Mouse (Mus musculus) limb, embryonic 12.5 days (tissue): ENCODE measurements at regions not wholly inside any gene's neighbourhood (a gene's known extent, or its start where the extent isn't known, plus 50 kb on each side); places are given as distances from the start of the nearest gene placed in this dataset.

ENCODE experiments used
- ATAC-seq: fragments of 200-750 bp; cut with Nextera tagmentation; 2 replicates; pipeline ENCODE4 v1.8.0; 2017; ENCODE audit warnings: low read depth, moderate TSS enrichment; ENCODE audit not compliant: insufficient number of reproducible peaks, insufficient read depth, low FRiP score, low TSS enrichment
- H3K27ac ChIP-seq: fragments of 300-500 bp; sonication (generic); 2 replicates; pipeline ENCODE4 v1.5.1; 2016; ENCODE audit warnings: mild to moderate bottlenecking, moderate library complexity
- H3K27me3 ChIP-seq: fragments of 300-500 bp; sonication (generic); 2 replicates; pipeline ENCODE4 v1.6.1; 2016; ENCODE audit warnings: mild to moderate bottlenecking, moderate library complexity
- H3K36me3 ChIP-seq: fragments of 300-500 bp; sonication (generic); 2 replicates; pipeline ENCODE4 v1.6.1; 2016; ENCODE audit warnings: mild to moderate bottlenecking, moderate library complexity
- H3K4me1 ChIP-seq: fragments of 300-500 bp; sonication (generic); replicated peaks from 2 replicates; pipeline ENCODE4 v1.6.1; 2016
- H3K4me2 ChIP-seq: fragments of 300-500 bp; sonication (generic); 2 replicates; pipeline ENCODE4 v1.6.1; 2016; ENCODE audit warnings: mild to moderate bottlenecking, moderate library complexity
- H3K4me3 ChIP-seq: fragments of 300-500 bp; sonication (generic); replicated peaks from 2 replicates; pipeline ENCODE4 v1.5.1; 2016; ENCODE audit warnings: mild to moderate bottlenecking
- H3K9ac ChIP-seq: fragments of 300-500 bp; sonication (generic); replicated peaks from 2 replicates; pipeline ENCODE4 v1.6.1; 2016; ENCODE audit warnings: mild to moderate bottlenecking, moderate library complexity
- H3K9me3 ChIP-seq: fragments of 300-500 bp; sonication (generic); 2 replicates; pipeline ENCODE4 v1.6.1; 2016; ENCODE audit warnings: mild to moderate bottlenecking, moderate library complexity
- WGBS: fragments of 180-500 bp; shearing (Covaris S2); methylation state at CpG from one replicate; pipeline ENCODE4 v1.1.7; 2016; 5-methylcytosine and 5-hydroxymethylcytosine counted together

GRCm38 (mm10) chr4:90003413-90003812 lies 215.2 kb upstream of the Zfp352 start:
- no peaks in the 10 kb centered on the region for H3K4me1 ChIP-seq
- no peak overlapping the region for H3K4me3 ChIP-seq
- no peak overlapping the region for H3K27ac ChIP-seq
- no peak overlapping the region for H3K9ac ChIP-seq
- no peak for ATAC-seq
- H3K9me3 ChIP-seq, result no peaks in the 10 kb centered on the region
- H3K4me2 ChIP-seq, result no peak overlapping the region
- no peaks in the 10 kb centered on the region for H3K27me3 ChIP-seq
- no peaks in the 10 kb centered on the region for H3K36me3 ChIP-seq
- 87% methylated on average over 3 of the region's 3 CpGs for WGBS

DNA sequence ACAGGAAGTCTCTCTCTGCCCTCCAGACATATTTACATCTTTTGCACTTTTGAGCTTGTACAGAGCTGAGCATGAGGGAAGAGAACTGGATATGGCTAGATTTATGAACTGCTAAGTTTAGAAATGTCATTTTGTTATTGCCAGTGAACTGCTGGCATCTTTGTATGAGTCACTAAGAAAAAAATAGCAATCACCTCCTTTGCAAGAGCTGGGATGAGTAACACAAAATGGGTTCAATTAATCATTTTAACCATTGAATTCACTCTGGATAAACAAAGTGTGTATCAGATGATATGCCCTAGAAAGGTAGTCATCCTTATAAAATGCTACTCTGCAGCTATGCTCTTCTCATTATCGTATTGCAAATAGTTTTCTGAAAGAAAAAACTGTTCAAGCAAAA lies 214.7 kb upstream of the Zfp352 start:
- ATAC-seq, result no peak
- H3K4me2 ChIP-seq, result no peak overlapping the region
- WGBS, result 83% methylated on average over 1 of the region's 1 CpGs
- no peaks in the 10 kb centered on the region for H3K27me3 ChIP-seq
- H3K9ac ChIP-seq, result no peak overlapping the region
- H3K4me3 ChIP-seq, result no peak overlapping the region
- H3K36me3 ChIP-seq, result no peaks in the 10 kb centered on the region
- H3K4me1 ChIP-seq, result no peaks in the 10 kb centered on the region
- no peak overlapping the region for H3K27ac ChIP-seq
- H3K9me3 ChIP-seq, result no peaks in the 10 kb centered on the region

GRCm38 (mm10) chr4:90012723-90013122 lies 205.9 kb upstream of the Zfp352 start:
- 83% methylated on average over 1 of the region's 1 CpGs for WGBS
- H3K4me1 ChIP-seq, result no peaks in the 10 kb centered on the region
- no peak overlapping the region for H3K4me3 ChIP-seq
- ATAC-seq, result no peak
- H3K9ac ChIP-seq, result no peak overlapping the region
- H3K36me3 ChIP-seq, result no peaks in the 10 kb centered on the region
- no peak overlapping the region for H3K4me2 ChIP-seq
- no peak overlapping the region for H3K27ac ChIP-seq
- no peaks in the 10 kb centered on the region for H3K9me3 ChIP-seq
- H3K27me3 ChIP-seq, result no peaks in the 10 kb centered on the region

DNA sequence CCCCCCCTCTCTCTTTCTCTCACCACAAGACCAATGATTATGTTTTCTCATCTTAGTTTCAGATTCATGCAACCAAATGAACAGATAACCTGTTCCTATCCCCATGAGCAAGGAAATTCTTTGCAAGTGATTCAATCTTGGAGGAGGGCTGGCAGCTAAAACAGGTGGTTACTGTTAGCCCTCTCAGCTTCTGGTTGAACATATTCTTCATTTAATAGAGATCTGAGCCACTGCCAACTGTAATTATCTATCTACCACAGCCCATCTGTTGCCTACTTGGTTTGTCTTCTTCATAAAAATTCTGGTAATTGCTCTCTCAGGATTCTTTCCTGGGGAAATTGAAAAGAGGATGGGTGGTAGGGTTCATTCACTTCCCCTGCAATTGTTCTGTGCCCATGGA lies 204.4 kb upstream of the Zfp352 start:
- no peak overlapping the region for H3K4me3 ChIP-seq
- no peak for ATAC-seq
- H3K36me3 ChIP-seq, result no peaks in the 10 kb centered on the region
- no peak overlapping the region for H3K27ac ChIP-seq
- H3K9ac ChIP-seq, result no peak overlapping the region
- H3K4me2 ChIP-seq, result no peak overlapping the region
- no peaks in the 10 kb centered on the region for H3K9me3 ChIP-seq
- H3K4me1 ChIP-seq, result no peaks in the 10 kb centered on the region
- H3K27me3 ChIP-seq, result no peaks in the 10 kb centered on the region
